ENCODE assay signal across 18 mouse cellular contexts in genomic region chr9:24488425-24489104, GRCm38 (mm10). TPM values are rescaled to one million over a fixed set of nuclear protein-coding genes. Genes with fewer than 3 reads are reported as not detected.
DNase-seq lines count a peak whose midpoint lies in the region; ATAC-seq and TF ChIP-seq lines count a peak whose summit lies in the region.
"Had no signal": no experiment of that assay in that cellular context is flagged by ENCODE, and none has a peak within 500 bp of the region (broad histone marks: within the 10 kb centered on the region; RNA-seq: fewer than 3 reads in every experiment).

No protein-coding gene starts in this region.

- no peaks in the 10 kb centered on the region for H3K4me1 ChIP-seq in intestine, embryonic 15.5 days (replicated peaks)
- H3K4me1 ChIP-seq in intestine, postnatal 0 days (replicated peaks; ENCODE audit: control insufficient read depth, insufficient read depth, low read length) = no peaks in the 10 kb centered on the region
- H3K4me1 ChIP-seq: hindbrain, embryonic 10.5 days; midbrain, embryonic 15.5 days had no signal

- 85% methylated on average over 6 of the region's 6 CpGs for WGBS in intestine, embryonic 15.5 days
- WGBS in intestine, postnatal 0 days = 81% methylated on average over 6 of the region's 6 CpGs

- H3K9me3 ChIP-seq in intestine, embryonic 15.5 days = no peaks in the 10 kb centered on the region
- H3K9me3 ChIP-seq in intestine, postnatal 0 days (ENCODE audit: control insufficient read depth) = no peaks in the 10 kb centered on the region
- H3K9me3 ChIP-seq: hindbrain, embryonic 10.5 days; midbrain, embryonic 15.5 days had no signal

- no peak overlapping the region for H3K9ac ChIP-seq in intestine, embryonic 15.5 days
- no peak overlapping the region for H3K9ac ChIP-seq in intestine, postnatal 0 days (ENCODE audit: low read depth, low read length)
- H3K9ac ChIP-seq: midbrain, embryonic 15.5 days had no signal

- H3K4me3 ChIP-seq in intestine, embryonic 15.5 days (replicated peaks) = no peak overlapping the region
- H3K4me3 ChIP-seq in intestine, postnatal 0 days (ENCODE audit: low read depth, low read length) = no peak overlapping the region
- H3K4me3 ChIP-seq: hindbrain, embryonic 10.5 days; midbrain, embryonic 15.5 days had no signal

- no peak overlapping the region for H3K4me2 ChIP-seq in intestine, embryonic 15.5 days (replicated peaks)
- no peak overlapping the region for H3K4me2 ChIP-seq in intestine, postnatal 0 days (replicated peaks; ENCODE audit: low read depth)
- H3K4me2 ChIP-seq: midbrain, embryonic 15.5 days had no signal

- no peaks in the 10 kb centered on the region for H3K36me3 ChIP-seq in intestine, embryonic 15.5 days
- H3K36me3 ChIP-seq in intestine, postnatal 0 days (ENCODE audit: control insufficient read depth, insufficient read depth) = no peaks in the 10 kb centered on the region
- H3K36me3 ChIP-seq: hindbrain, embryonic 10.5 days; midbrain, embryonic 15.5 days had no signal

- H3K27ac ChIP-seq in intestine, embryonic 15.5 days = no peak overlapping the region
- no peak overlapping the region for H3K27ac ChIP-seq in intestine, postnatal 0 days (ENCODE audit: low read depth, low read length)
- H3K27ac ChIP-seq: hindbrain, embryonic 10.5 days; midbrain, embryonic 15.5 days had no signal

- DNase-seq in ZHBTc4 (ENCODE audit: low read depth, low spot score) (peak; percentile 49), liver (peak; percentile 81)
- DNase-seq in retina, embryonic 14.5 days (ENCODE audit: low spot score) = no peak
- no peak for DNase-seq in gastrocnemius, postnatal 14 days
- DNase-seq in cerebellum, postnatal 25 days = no peak
- DNase-seq: adrenal gland, adult 2 months; cerebellum, postnatal 10 days; gastrocnemius, postnatal 36 days; kidney, postnatal 10 days; layer of hippocampus, adult 9-11 months; lung, postnatal 4 days; right cerebral cortex, postnatal 25 days had no signal

- H3K27me3 ChIP-seq in intestine, embryonic 15.5 days (replicated peaks) = no peaks in the 10 kb centered on the region
- no peaks in the 10 kb centered on the region for H3K27me3 ChIP-seq in intestine, postnatal 0 days (replicated peaks; ENCODE audit: control insufficient read depth, insufficient read depth, low read length)
- H3K27me3 ChIP-seq: CH12.LX; midbrain, embryonic 15.5 days had no signal

- ATAC-seq in intestine, embryonic 15.5 days = peak; percentile 78; the same call in 1 of the 2 replicates
- ATAC-seq in intestine, postnatal 0 days = no peak
- ATAC-seq in megakaryocyte progenitor cell, adult 5-6 weeks (replicated peaks; ENCODE audit: poor library complexity) = peak; percentile 89
- ATAC-seq: midbrain, embryonic 15.5 days had no signal

- intact Hi-C loops in gastrocnemius, postnatal 14 days (cut with DNase I; ENCODE audit: low total_unique reads) = no loop called here

- no peak for TF ChIP-seq CTCF in intestine, postnatal 0 days (IDR thresholded peaks at IDR 0.05; ENCODE audit: low read depth)

RNA-seq across cellular contexts. Expression of gene Dpy19l1, which starts 14.4 kb away (rescaled TPM):
- polyA plus RNA-seq in intestine, embryonic 15.5 days (2015; fragmentation: Nextera tagmentation; extraction: Ambion mirVana) = 10.4 and 11.3 TPM in 2 replicates
- polyA plus RNA-seq in intestine, postnatal 0 days (2015; fragmentation: Nextera tagmentation; extraction: Ambion mirVana) = 4.6 and 4.7 TPM in 2 replicates
- 49.9 and 53.3 TPM in 2 replicates for total RNA-seq in megakaryocyte progenitor cell, adult 5-6 weeks (2015)
- 57.9 and 60.2 TPM in 2 replicates for total RNA-seq in megakaryocyte progenitor cell, adult 5-6 weeks (2017)
- total RNA-seq in gastrocnemius, postnatal 14 days (2021) = 10 to 100 TPM in 1 of 2 experiments, 1 to 10 TPM in 1; 9.2 to 10.9 TPM

Comparison
In these comparisons a context has a peak if more than half of its experiments do, and no peak if none do; other contexts are left out.
1. DNase-seq: peak in ZHBTc4 (single experiment) and liver (single experiment); none in retina, embryonic 14.5 days (single experiment), gastrocnemius, postnatal 14 days (single experiment) and cerebellum, postnatal 25 days (0 of 2).
2. RNA of gene Dpy19l1, which starts 14.4 kb away (total RNA-seq): 49.9 to 60.2 TPM in megakaryocyte progenitor cell, adult 5-6 weeks; 9.2 to 10.9 TPM in gastrocnemius, postnatal 14 days; every median in the first group is over 4 times any median in the second.